Mouse (Mus musculus) lung, embryonic 15.5 days (tissue): ENCODE data around the gene Ush2a. TPM values are rescaled to one million over a fixed set of nuclear protein-coding genes. Genes with fewer than 3 reads are reported as not detected.

Experiments
- ATAC-seq: fragments of 200-750 bp; cut with Nextera tagmentation; 2 replicates; pipeline ENCODE4 v1.8.0; 2017; ENCODE audit warnings: moderate number of reproducible peaks, borderline replicate concordance; ENCODE audit not compliant: low FRiP score, low TSS enrichment; ENCODE audit errors: extremely low read depth
- H3K27ac ChIP-seq: fragments of 300-500 bp; sonication (generic); 2 replicates; pipeline ENCODE4 v1.5.1; 2015; ENCODE audit warnings: moderate library complexity, mild to moderate bottlenecking, inconsistent platforms
- H3K27me3 ChIP-seq: fragments of 300-500 bp; sonication (generic); 2 replicates; pipeline ENCODE4 v1.6.1; 2015; ENCODE audit warnings: inconsistent platforms
- H3K36me3 ChIP-seq: fragments of 300-500 bp; sonication (generic); 2 replicates; pipeline ENCODE4 v1.6.1; 2015; ENCODE audit warnings: inconsistent platforms
- H3K4me1 ChIP-seq: fragments of 300-500 bp; sonication (generic); 2 replicates; pipeline ENCODE4 v1.6.1; 2015; ENCODE audit warnings: inconsistent platforms
- H3K4me2 ChIP-seq: fragments of 300-500 bp; sonication (generic); 2 replicates; pipeline ENCODE4 v1.6.1; 2015; ENCODE audit warnings: inconsistent platforms, mild to moderate bottlenecking, moderate library complexity
- H3K4me3 ChIP-seq: fragments of 300-500 bp; sonication (generic); 2 replicates; pipeline ENCODE4 v1.5.1; 2015; ENCODE audit warnings: mild to moderate bottlenecking, inconsistent platforms
- H3K9ac ChIP-seq: fragments of 300-500 bp; sonication (generic); 2 replicates; pipeline ENCODE4 v1.6.1; 2015; ENCODE audit warnings: inconsistent platforms
- H3K9me3 ChIP-seq: fragments of 300-500 bp; sonication (generic); 2 replicates; pipeline ENCODE4 v1.6.1; 2016; ENCODE audit warnings: inconsistent platforms
- WGBS: fragments of 180-500 bp; shearing (Covaris S2); methylation state at CpG from one replicate; pipeline ENCODE4 v1.1.7; 2015; 5-methylcytosine and 5-hydroxymethylcytosine counted together
- polyA plus RNA-seq: library from polyadenylated mRNA; unstranded; fragments of >200 nt; fragmentation: Nextera tagmentation; extraction: Ambion mirVana; gene quantifications from 2 replicates; pipeline ENCODE4 v1.2.1, GENCODE M21; 2015

Gene Ush2a
- polyA plus RNA-seq, 1 experiment from 2014 or later = 0.04 TPM

GRCm38 (mm10) chr1:188708176-188708575, 446.4 kb downstream of the Ush2a start:
- Histone ChIP-seq H3K9me3 (no peaks in the 10 kb centered on the region), H3K4me3 (no peak overlapping the region), H3K36me3 (no peaks in the 10 kb centered on the region), H3K9ac (no peak overlapping the region), H3K4me1 (no peaks in the 10 kb centered on the region), H3K27me3 (no peaks in the 10 kb centered on the region), H3K4me2 (no peak overlapping the region), H3K27ac (no peak overlapping the region)
- no peak for ATAC-seq
- 83% methylated on average over 4 of the region's 4 CpGs for WGBS

GRCm38 (mm10) chr1:188708694-188709093, 446.9 kb downstream of the Ush2a start:
- H3K27ac ChIP-seq = no peak overlapping the region
- no peaks in the 10 kb centered on the region for H3K4me1 ChIP-seq
- no peak overlapping the region for H3K4me3 ChIP-seq
- no peak overlapping the region for H3K4me2 ChIP-seq
- no peak for ATAC-seq
- H3K27me3 ChIP-seq = no peaks in the 10 kb centered on the region
- no peaks in the 10 kb centered on the region for H3K9me3 ChIP-seq
- no peak overlapping the region for H3K9ac ChIP-seq
- H3K36me3 ChIP-seq = no peaks in the 10 kb centered on the region
- WGBS = 87% methylated on average over 10 of the region's 10 CpGs

GRCm38 (mm10) chr1:188714131-188714530, 452.3 kb downstream of the Ush2a start:
- no peak overlapping the region for H3K4me2 ChIP-seq
- no peak overlapping the region for H3K4me3 ChIP-seq
- ATAC-seq = no peak
- H3K9me3 ChIP-seq = no peaks in the 10 kb centered on the region
- H3K9ac ChIP-seq = no peak overlapping the region
- no peaks in the 10 kb centered on the region for H3K4me1 ChIP-seq
- H3K27me3 ChIP-seq = no peaks in the 10 kb centered on the region
- 87% methylated on average over 18 of the region's 18 CpGs for WGBS
- H3K27ac ChIP-seq = no peak overlapping the region
- no peaks in the 10 kb centered on the region for H3K36me3 ChIP-seq

- ATAC-seq = no peak
- Histone ChIP-seq H3K4me3 (no peak overlapping the region), H3K9me3 (no peaks in the 10 kb centered on the region), H3K4me1 (no peaks in the 10 kb centered on the region), H3K9ac (no peak overlapping the region), H3K27ac (no peak overlapping the region), H3K36me3 (no peaks in the 10 kb centered on the region), H3K4me2 (no peak overlapping the region), H3K27me3 (no peaks in the 10 kb centered on the region)
- WGBS = 89% methylated on average over 7 of the region's 7 CpGs
Measured at GRCm38 (mm10) chr1:188714941-188715340, 453.1 kb downstream of the Ush2a start.

- ATAC-seq = no peak
- no peak overlapping the region for H3K4me3 ChIP-seq
- H3K4me1 ChIP-seq = no peaks in the 10 kb centered on the region
- no peak overlapping the region for H3K9ac ChIP-seq
- H3K27ac ChIP-seq = no peak overlapping the region
- H3K4me2 ChIP-seq = no peak overlapping the region
- H3K27me3 ChIP-seq = no peaks in the 10 kb centered on the region
- no peaks in the 10 kb centered on the region for H3K36me3 ChIP-seq
- H3K9me3 ChIP-seq = no peaks in the 10 kb centered on the region
- 56% methylated on average over 3 of the region's 3 CpGs for WGBS
Measured at GRCm38 (mm10) chr1:188716886-188717285, 455.1 kb downstream of the Ush2a start.

- no peak overlapping the region for H3K4me2 ChIP-seq
- H3K27me3 ChIP-seq = no peaks in the 10 kb centered on the region
- H3K9me3 ChIP-seq = no peaks in the 10 kb centered on the region
- peaks cover 6% of the 10 kb centered on the region for H3K4me1 ChIP-seq
- no peak for ATAC-seq
- H3K9ac ChIP-seq = no peak overlapping the region
- no peak overlapping the region for H3K27ac ChIP-seq
- no peaks in the 10 kb centered on the region for H3K36me3 ChIP-seq
- H3K4me3 ChIP-seq = no peak overlapping the region
- 53% methylated on average over 17 of the region's 17 CpGs for WGBS
Measured at GRCm38 (mm10) chr1:188725122-188725995, 463.5 kb downstream of the Ush2a start.

- WGBS = 83% methylated on average over 6 of the region's 6 CpGs
- no peak for ATAC-seq
Measured at GRCm38 (mm10) chr1:188726937-188727336, 465.1 kb downstream of the Ush2a start.

GRCm38 (mm10) chr1:188728625-188729024, 466.8 kb downstream of the Ush2a start:
- Histone ChIP-seq H3K27ac (no peak overlapping the region), H3K9me3 (no peaks in the 10 kb centered on the region), H3K4me3 (no peak overlapping the region), H3K9ac (no peak overlapping the region), H3K4me2 (no peak overlapping the region), H3K4me1 (peaks cover 6% of the 10 kb centered on the region), H3K27me3 (no peaks in the 10 kb centered on the region), H3K36me3 (no peaks in the 10 kb centered on the region)
- 75% methylated on average over 8 of the region's 8 CpGs for WGBS
- ATAC-seq = no peak

More at GRCm38 (mm10) chr1:188726937-188727336, 465.1 kb downstream of the Ush2a start:
- Histone ChIP-seq H3K4me1 (peaks cover 6% of the 10 kb centered on the region), H3K36me3 (no peaks in the 10 kb centered on the region), H3K27ac (no peak overlapping the region), H3K27me3 (no peaks in the 10 kb centered on the region), H3K4me2 (no peak overlapping the region), H3K9ac (no peak overlapping the region), H3K4me3 (no peak overlapping the region), H3K9me3 (no peaks in the 10 kb centered on the region)

GRCm38 (mm10) chr1:188729179-188729578, 467.4 kb downstream of the Ush2a start:
- 48% methylated on average over 7 of the region's 7 CpGs for WGBS
- no peak overlapping the region for H3K9ac ChIP-seq
- no peaks in the 10 kb centered on the region for H3K27me3 ChIP-seq
- no peak for ATAC-seq
- no peak overlapping the region for H3K4me3 ChIP-seq
- H3K9me3 ChIP-seq = no peaks in the 10 kb centered on the region
- no peak overlapping the region for H3K27ac ChIP-seq
- H3K4me2 ChIP-seq = no peak overlapping the region
- H3K4me1 ChIP-seq = peaks cover 6% of the 10 kb centered on the region
- H3K36me3 ChIP-seq = no peaks in the 10 kb centered on the region

GRCm38 (mm10) chr1:188734741-188735266, 473.0 kb downstream of the Ush2a start:
- Histone ChIP-seq H3K4me2 (no peak overlapping the region), H3K9ac (no peak overlapping the region), H3K9me3 (no peaks in the 10 kb centered on the region), H3K27ac (no peak overlapping the region), H3K4me1 (no peaks in the 10 kb centered on the region), H3K36me3 (no peaks in the 10 kb centered on the region), H3K27me3 (no peaks in the 10 kb centered on the region), H3K4me3 (no peak overlapping the region)
- no peak for ATAC-seq
- 41% methylated on average over 7 of the region's 7 CpGs for WGBS

GRCm38 (mm10) chr1:188742971-188743370, 481.1 kb downstream of the Ush2a start:
- no peaks in the 10 kb centered on the region for H3K9me3 ChIP-seq
- no peak overlapping the region for H3K4me3 ChIP-seq
- ATAC-seq = no peak
- 0 out of 2 replicates have a peak overlapping the region, but pooled peaks have one; percentile 8 for H3K4me2 ChIP-seq
- WGBS = 34% methylated on average over 7 of the region's 7 CpGs
- no peak overlapping the region for H3K9ac ChIP-seq
- H3K27ac ChIP-seq = no peak overlapping the region
- H3K27me3 ChIP-seq = no peaks in the 10 kb centered on the region
- H3K4me1 ChIP-seq = 0 out of 2 replicates have a peak, but pooled peaks cover 4% of the 10 kb centered on the region
- H3K36me3 ChIP-seq = no peaks in the 10 kb centered on the region

GRCm38 (mm10) chr1:188755031-188755430, 493.2 kb downstream of the Ush2a start:
- H3K9ac ChIP-seq = no peak overlapping the region
- no peaks in the 10 kb centered on the region for H3K4me1 ChIP-seq
- H3K9me3 ChIP-seq = no peaks in the 10 kb centered on the region
- no peak for ATAC-seq
- H3K4me2 ChIP-seq = no peak overlapping the region
- H3K36me3 ChIP-seq = no peaks in the 10 kb centered on the region
- H3K27ac ChIP-seq = no peak overlapping the region
- no peaks in the 10 kb centered on the region for H3K27me3 ChIP-seq
- WGBS = 42% methylated on average over 15 of the region's 15 CpGs
- no peak overlapping the region for H3K4me3 ChIP-seq
